Mouse (Mus musculus) stomach, embryonic 14.5 days (tissue): Measurements from ENCODE around the gene Snx20. TPM values are rescaled to one million over a fixed set of nuclear protein-coding genes. Genes with fewer than 3 reads are reported as not detected.
"Not testable (repeated sequence)": the region's sequence is repeated elsewhere in the genome, so short reads cannot be mapped to it uniquely, and the experiment has no call there.

Source experiments
- ATAC-seq: fragments of 200-750 bp; cut with Nextera tagmentation; 2 replicates; pipeline ENCODE4 v1.8.0; 2017; ENCODE audit warnings: low read depth, moderate TSS enrichment; ENCODE audit not compliant: insufficient number of reproducible peaks, insufficient read depth, low FRiP score
- H3K27ac ChIP-seq: fragments of 300-500 bp; sonication (generic); 2 replicates; pipeline ENCODE4 v1.5.1; 2014; ENCODE audit warnings: mild to moderate bottlenecking, low read length, moderate library complexity, mixed read lengths
- H3K27me3 ChIP-seq: fragments of 300-500 bp; sonication (generic); 2 replicates; pipeline ENCODE4 v1.6.1; 2014; ENCODE audit warnings: low read length, control low read depth, mixed read lengths; ENCODE audit not compliant: control insufficient read depth, insufficient read depth
- H3K36me3 ChIP-seq: fragments of 300-500 bp; sonication (generic); 2 replicates; pipeline ENCODE4 v1.6.1; 2014; ENCODE audit warnings: mild to moderate bottlenecking, control low read depth, low read length, moderate library complexity, mixed read lengths; ENCODE audit not compliant: control insufficient read depth, insufficient read depth
- H3K4me1 ChIP-seq: fragments of 300-500 bp; sonication (generic); 2 replicates; pipeline ENCODE4 v1.6.1; 2014; ENCODE audit warnings: low read length, control low read depth, mixed read lengths; ENCODE audit not compliant: control insufficient read depth, insufficient read depth
- H3K4me2 ChIP-seq: fragments of 300-500 bp; sonication (generic); replicated peaks from 2 replicates; pipeline ENCODE4 v1.6.1; 2014; ENCODE audit warnings: low read depth, low read length, control low read depth
- H3K4me3 ChIP-seq: fragments of 300-500 bp; sonication (generic); 2 replicates; pipeline ENCODE4 v1.5.1; 2014; ENCODE audit warnings: low read depth, low read length, control low read depth
- H3K9ac ChIP-seq: fragments of 300-500 bp; sonication (generic); replicated peaks from 2 replicates; pipeline ENCODE4 v1.6.1; 2014; ENCODE audit warnings: low read depth, mild to moderate bottlenecking, control low read depth, low read length, moderate library complexity, mixed read lengths
- H3K9me3 ChIP-seq: fragments of 300-500 bp; sonication (generic); 2 replicates; pipeline ENCODE4 v1.6.1; 2016; ENCODE audit warnings: low read depth, low read length, control low read depth; ENCODE audit not compliant: control insufficient read depth
- WGBS: fragments of 180-500 bp; shearing (Covaris S2); extraction: QIAGEN DNeasy Blood & Tissue Kit; methylation state at CpG from one replicate; pipeline ENCODE4 v1.1.7; 2014; 5-methylcytosine and 5-hydroxymethylcytosine counted together
- polyA plus RNA-seq: library from polyadenylated mRNA; unstranded; fragments of >200 nt; fragmentation: Nextera tagmentation; extraction: Ambion mirVana; gene quantifications from 2 replicates; pipeline ENCODE4 v1.2.1, GENCODE M21; 2014

Gene Snx20
- polyA plus RNA-seq, 1 experiment from 2014 or later: 1.2 TPM

GRCm38 (mm10) chr8:88670782-88671181, 34.9 kb upstream of the Snx20 start:
- 0 out of 2 replicates have a peak, but pooled peaks cover 3% of the 10 kb centered on the region for H3K4me1 ChIP-seq
- no peak for ATAC-seq
- no peak overlapping the region for H3K27ac ChIP-seq
- WGBS: 81% methylated on average over 6 of the region's 6 CpGs
- no peaks in the 10 kb centered on the region for H3K9me3 ChIP-seq
- H3K4me3 ChIP-seq: no peak overlapping the region
- H3K36me3 ChIP-seq: no peaks in the 10 kb centered on the region
- no peak overlapping the region for H3K4me2 ChIP-seq
- no peaks in the 10 kb centered on the region for H3K27me3 ChIP-seq
- H3K9ac ChIP-seq: no peak overlapping the region

GRCm38 (mm10) chr8:88668400-88669086, 32.6 kb upstream of the Snx20 start:
- ATAC-seq: 0 out of 2 replicates have a peak, but pooled peaks have one; percentile 47
- WGBS: 57% methylated on average over 14 of the region's 14 CpGs
- Histone ChIP-seq H3K9ac (no peak overlapping the region), H3K9me3 (no peaks in the 10 kb centered on the region), H3K27me3 (no peaks in the 10 kb centered on the region), H3K4me1 (0 out of 2 replicates have a peak, but pooled peaks cover 3% of the 10 kb centered on the region), H3K27ac (no peak overlapping the region), H3K36me3 (no peaks in the 10 kb centered on the region), H3K4me3 (no peak overlapping the region), H3K4me2 (no peak overlapping the region)

GRCm38 (mm10) chr8:88666435-88666834, 30.5 kb upstream of the Snx20 start:
- Histone ChIP-seq H3K27me3 (no peaks in the 10 kb centered on the region), H3K36me3 (no peaks in the 10 kb centered on the region), H3K9me3 (no peaks in the 10 kb centered on the region), H3K4me3 (no peak overlapping the region), H3K9ac (no peak overlapping the region), H3K4me1 (0 out of 2 replicates have a peak, but pooled peaks cover 3% of the 10 kb centered on the region), H3K4me2 (no peak overlapping the region), H3K27ac (no peak overlapping the region)
- ATAC-seq: no peak
- WGBS: 50% methylated on average over 1 of the region's 1 CpGs

GRCm38 (mm10) chr8:88664947-88665346, 29.0 kb upstream of the Snx20 start:
- no peak overlapping the region for H3K4me3 ChIP-seq
- no peak overlapping the region for H3K9ac ChIP-seq
- H3K4me1 ChIP-seq: 0 out of 2 replicates have a peak, but pooled peaks cover 3% of the 10 kb centered on the region
- no peaks in the 10 kb centered on the region for H3K9me3 ChIP-seq
- H3K4me2 ChIP-seq: no peak overlapping the region
- 84% methylated on average over 19 of the region's 19 CpGs for WGBS
- no peak for ATAC-seq
- H3K27me3 ChIP-seq: no peaks in the 10 kb centered on the region
- H3K36me3 ChIP-seq: no peaks in the 10 kb centered on the region
- H3K27ac ChIP-seq: no peak overlapping the region

DNA sequence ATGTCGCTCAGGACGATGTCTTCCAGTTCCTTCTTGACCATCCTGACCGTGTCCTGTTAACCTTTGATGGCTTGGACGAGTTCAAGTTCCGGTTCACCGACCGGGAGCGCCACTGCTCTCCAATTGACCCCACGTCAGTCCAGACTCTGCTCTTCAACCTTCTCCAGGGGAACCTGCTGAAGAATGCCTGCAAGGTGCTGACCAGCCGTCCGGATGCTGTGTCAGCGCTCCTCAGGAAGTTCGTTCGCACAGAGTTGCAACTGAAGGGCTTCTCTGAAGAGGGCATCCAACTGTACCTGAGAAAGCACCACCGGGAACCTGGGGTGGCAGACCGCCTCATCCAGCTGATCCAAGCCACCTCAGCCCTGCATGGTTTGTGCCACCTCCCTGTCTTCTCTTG, 28.2 kb upstream of the Snx20 start:
- Histone ChIP-seq H3K27ac (no peak overlapping the region), H3K27me3 (no peaks in the 10 kb centered on the region), H3K36me3 (no peaks in the 10 kb centered on the region), H3K4me2 (no peak overlapping the region), H3K4me1 (0 out of 2 replicates have a peak, but pooled peaks cover 3% of the 10 kb centered on the region), H3K9ac (no peak overlapping the region), H3K4me3 (no peak overlapping the region), H3K9me3 (no peaks in the 10 kb centered on the region)
- 86% methylated on average over 16 of the region's 16 CpGs for WGBS
- no peak for ATAC-seq

- WGBS: 69% methylated on average over 6 of the region's 6 CpGs
- no peaks in the 10 kb centered on the region for H3K9me3 ChIP-seq
- H3K4me1 ChIP-seq: no peaks in the 10 kb centered on the region
- H3K4me3 ChIP-seq: no peak overlapping the region
- H3K27me3 ChIP-seq: no peaks in the 10 kb centered on the region
- no peak overlapping the region for H3K4me2 ChIP-seq
- no peaks in the 10 kb centered on the region for H3K36me3 ChIP-seq
- H3K27ac ChIP-seq: no peak overlapping the region
- ATAC-seq: no peak
- no peak overlapping the region for H3K9ac ChIP-seq
These were observed 26.5 kb upstream of the Snx20 start for GRCm38 (mm10) chr8:88662401-88662821.

DNA sequence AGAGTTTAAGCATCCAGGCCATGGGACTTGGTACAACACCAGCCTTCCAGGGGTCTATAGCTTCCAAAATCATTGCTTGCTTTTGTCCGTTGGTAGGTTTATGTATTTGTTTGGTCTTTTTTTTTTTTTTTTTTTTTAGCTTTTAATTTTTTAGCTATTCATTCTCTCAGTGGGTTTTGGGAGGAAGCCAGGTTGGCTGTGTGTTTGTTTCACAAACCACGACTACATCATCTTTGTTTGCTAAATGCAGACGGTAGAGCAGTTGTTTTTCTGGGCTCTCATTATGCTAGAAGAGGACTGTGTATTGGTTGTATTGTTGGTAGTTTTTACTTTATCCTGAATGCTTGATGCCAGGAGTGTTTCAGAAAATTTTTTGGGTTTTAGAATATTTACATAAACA, 23.9 kb upstream of the Snx20 start:
- Histone ChIP-seq H3K4me3 (no peak overlapping the region), H3K4me1 (no peaks in the 10 kb centered on the region), H3K36me3 (no peaks in the 10 kb centered on the region), H3K9me3 (no peaks in the 10 kb centered on the region), H3K9ac (no peak overlapping the region), H3K27me3 (no peaks in the 10 kb centered on the region), H3K4me2 (no peak overlapping the region), H3K27ac (no peak overlapping the region)
- 83% methylated on average over 3 of the region's 3 CpGs for WGBS
- ATAC-seq: no peak

DNA sequence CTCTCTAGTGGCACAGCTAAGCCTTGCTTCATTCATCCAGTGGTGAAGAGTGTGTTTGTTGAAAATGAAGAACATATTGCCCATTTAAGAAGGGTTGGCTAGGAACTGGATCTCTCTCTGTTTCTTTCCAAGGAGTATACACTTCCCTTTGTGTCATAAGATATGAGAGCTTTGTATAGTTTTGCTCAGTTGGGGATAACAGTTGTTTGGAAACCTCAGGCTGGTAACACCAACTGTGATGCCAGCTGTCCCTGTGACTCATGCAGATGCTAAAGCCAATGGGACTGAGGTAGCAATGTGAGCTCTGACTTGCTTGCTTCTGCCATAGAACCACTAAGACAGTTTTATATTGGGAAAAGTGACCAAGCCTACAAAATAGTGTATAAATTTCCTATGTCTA, 19.4 kb upstream of the Snx20 start:
- no peak for ATAC-seq
- Histone ChIP-seq H3K36me3 (no peaks in the 10 kb centered on the region), H3K27me3 (no peaks in the 10 kb centered on the region)

GRCm38 (mm10) chr8:88651122-88651521, 15.2 kb upstream of the Snx20 start:
- WGBS: 66% methylated on average over 4 of the region's 4 CpGs
- H3K4me1 ChIP-seq, H3K9ac ChIP-seq, H3K36me3 ChIP-seq, H3K4me3 ChIP-seq, H3K9me3 ChIP-seq, ATAC-seq, H3K27ac ChIP-seq, H3K27me3 ChIP-seq, H3K4me2 ChIP-seq: not testable (repeated sequence)

More for the DNA sequence above, 19.4 kb upstream of the Snx20 start:
- Histone ChIP-seq H3K9me3 (no peaks in the 10 kb centered on the region), H3K9ac (no peak overlapping the region), H3K4me2 (no peak overlapping the region), H3K27ac (no peak overlapping the region), H3K4me1 (no peaks in the 10 kb centered on the region), H3K4me3 (no peak overlapping the region)
